Mouse (Mus musculus) liver, postnatal 0 days (tissue): Measurements from ENCODE around the gene Tedc2.

Experiments used
- CTCF ChIP-seq: sonication (generic); IDR thresholded peaks from 2 replicates; pipeline ENCODE4 v1.5.1; 2016; ENCODE audit warnings: antibody characterized with exemption, low read depth
- EP300 ChIP-seq: IDR thresholded peaks from 2 replicates; pipeline ENCODE4 v1.6.1; 2016; ENCODE audit warnings: antibody characterized with exemption, low read depth, mild to moderate bottlenecking

DNA sequence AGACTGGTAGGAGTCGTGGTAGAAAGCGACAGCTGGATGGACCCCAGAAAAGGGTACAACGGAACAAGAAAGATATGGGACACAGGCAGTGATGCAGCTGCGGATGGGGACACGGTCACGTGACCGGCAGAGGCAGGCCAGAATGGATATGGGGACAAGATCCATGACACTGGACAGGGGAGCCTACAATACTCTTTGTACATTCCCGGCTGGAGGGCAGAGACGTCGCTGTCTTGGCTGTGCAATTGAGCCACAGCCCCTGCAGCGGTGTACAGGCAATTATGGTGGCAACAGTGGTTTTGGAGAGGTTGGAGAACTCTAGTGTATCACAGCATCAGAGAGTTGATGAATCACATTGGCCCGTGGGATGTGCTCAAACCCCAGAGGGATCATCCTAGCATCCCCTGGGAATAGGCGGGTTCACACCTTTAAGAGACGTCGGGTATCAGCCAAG, 14.7 kb downstream of the Tedc2 start:
- TF ChIP-seq CTCF = no peak
- TF ChIP-seq EP300 = no peak
